Mouse (Mus musculus) bone marrow, adult 2 months (tissue): Measurements from ENCODE around the gene Prrt1.

ENCODE experiments used
- CTCF ChIP-seq: fragments of 200-500 bp; IDR thresholded peaks from 2 replicates; pipeline ENCODE4 v1.5.1; 2011; ENCODE audit warnings: low read length, control low read depth; ENCODE audit not compliant: control insufficient read depth, insufficient read depth
- POLR2A ChIP-seq: fragments of 200-500 bp; IDR thresholded peaks from 2 replicates; pipeline ENCODE4 v1.6.1; 2011; ENCODE audit warnings: low read depth, mild to moderate bottlenecking, control low read depth, low read length, borderline replicate concordance; ENCODE audit not compliant: control insufficient read depth

DNA sequence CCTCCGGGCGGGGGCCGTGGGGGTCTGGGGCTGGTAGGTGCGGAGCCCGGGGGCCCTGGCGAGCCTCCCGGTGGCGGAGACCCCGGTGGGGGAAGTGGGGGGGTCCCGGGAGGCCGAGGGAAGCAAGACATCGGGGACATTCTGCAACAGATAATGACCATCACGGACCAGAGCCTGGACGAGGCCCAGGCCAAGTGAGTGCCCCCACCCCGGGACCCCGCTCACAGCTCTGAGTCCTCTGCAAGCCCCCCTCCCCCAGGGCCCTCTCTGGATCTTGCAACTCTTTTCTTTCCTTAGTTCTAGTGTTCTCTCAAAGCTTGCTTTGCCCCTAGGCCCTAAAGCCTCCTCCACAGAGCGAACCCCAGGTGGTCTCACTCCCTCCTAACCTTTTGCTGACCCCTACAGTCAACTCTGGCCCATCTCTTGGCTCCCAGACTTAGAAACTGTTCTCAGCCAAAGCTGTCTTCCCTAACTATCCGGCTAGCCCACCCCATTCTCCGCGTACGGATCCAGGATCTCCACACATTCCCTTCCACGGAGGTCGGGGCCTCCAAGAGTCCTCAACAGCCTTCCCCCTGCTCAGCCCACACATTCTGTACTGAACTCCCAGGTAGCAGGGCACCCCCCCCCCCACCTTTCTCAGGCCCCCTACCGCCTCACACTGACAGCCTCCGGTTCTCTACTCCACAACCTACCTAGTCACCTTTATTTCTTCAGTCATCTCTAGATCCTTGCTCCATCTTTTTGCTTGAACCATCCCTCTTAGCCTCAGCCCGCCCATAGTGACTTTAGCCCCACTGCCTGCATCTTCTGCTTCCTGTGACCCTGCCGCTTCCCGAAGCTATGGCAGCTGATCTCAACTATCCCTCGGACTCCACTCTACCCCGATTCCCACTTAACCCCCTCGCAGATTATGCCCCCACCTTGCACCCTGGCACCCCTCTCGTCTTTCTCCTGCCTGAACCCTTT is 36.5 kb upstream of the Prrt1 start:
- TF ChIP-seq CTCF (no peak), POLR2A (no peak)
